Mouse (Mus musculus) frontal cortex, adult 2 months (tissue): ENCODE data around the gene Plin4. TPM values are rescaled to one million over a fixed set of nuclear protein-coding genes. Genes with fewer than 3 reads are reported as not detected.
"Not testable (repeated sequence)": the region's sequence is repeated elsewhere in the genome, so short reads cannot be mapped to it uniquely, and the experiment has no call there.

Experiments
- DNase-seq, 2 experiments: peaks; one replicate each; pipeline ENCODE4 v3.0.0; 2022; ENCODE audit warnings: low spot score in 1 of 2; ENCODE audit errors: extremely low spot score in 1 of 2
- polyA plus RNA-seq: library from polyadenylated mRNA; depleted of rRNA; stranded (reverse); fragments of >200 nt; gene quantifications from 2 replicates; pipeline ENCODE4 v1.2.3, GENCODE M21; 2012

The Plin4 gene
- polyA plus RNA-seq, 1 experiment = 0.56 TPM

GRCm38 (mm10) chr17:56128246-56128645 lies 18.6 kb upstream of the Plin4 start:
- no peak for DNase-seq

GRCm38 (mm10) chr17:56126175-56126574 lies 16.6 kb upstream of the Plin4 start:
- no peak for DNase-seq

- DNase-seq = no peak
Measured at GRCm38 (mm10) chr17:56125276-56125630, 15.7 kb upstream of the Plin4 start.

- DNase-seq = peak in 1 of 2 experiments; percentile 66
Measured at GRCm38 (mm10) chr17:56124377-56125275, 15.0 kb upstream of the Plin4 start.

GRCm38 (mm10) chr17:56123681-56124340 lies 14.2 kb upstream of the Plin4 start:
- no peak for DNase-seq

- no peak for DNase-seq
Measured at GRCm38 (mm10) chr17:56123161-56123560, 13.6 kb upstream of the Plin4 start.

GRCm38 (mm10) chr17:56121826-56122225 lies 12.2 kb upstream of the Plin4 start, which contains the start of gene Lrg1:
Gene Lrg1, minus strand, starts transcription at chr17:56122001.
- no peak for DNase-seq

GRCm38 (mm10) chr17:56119981-56120880 lies 10.6 kb upstream of the Plin4 start:
- no peak for DNase-seq

GRCm38 (mm10) chr17:56119431-56119830 lies 9.8 kb upstream of the Plin4 start:
- no peak for DNase-seq

GRCm38 (mm10) chr17:56117251-56117710 lies 7.7 kb upstream of the Plin4 start, which contains the start of gene Plin5:
Gene Plin5, minus strand, starts transcription at chr17:56117596.
- peak in 1 of 2 experiments; percentile 57 for DNase-seq

GRCm38 (mm10) chr17:56116193-56116592 lies 6.6 kb upstream of the Plin4 start:
- no peak for DNase-seq

- no peak for DNase-seq
Measured at GRCm38 (mm10) chr17:56112743-56113142, 3.1 kb upstream of the Plin4 start.

GRCm38 (mm10) chr17:56111864-56112263 lies 2.3 kb upstream of the Plin4 start:
- DNase-seq = peak in 1 of 2 experiments; percentile 83

- DNase-seq = no peak
Measured at GRCm38 (mm10) chr17:56111021-56111420, 1.4 kb upstream of the Plin4 start.

- no peak for DNase-seq
Measured at GRCm38 (mm10) chr17:56110571-56110970, 968 bp upstream of the Plin4 start.

GRCm38 (mm10) chr17:56108334-56109044 lies 1.1 kb downstream of the Plin4 start:
- peak in 1 of 2 experiments; percentile 35 for DNase-seq

- no peak for DNase-seq
Measured at GRCm38 (mm10) chr17:56107736-56108135, 1.9 kb downstream of the Plin4 start.

GRCm38 (mm10) chr17:56106981-56107380 lies 2.6 kb downstream of the Plin4 start:
- no peak for DNase-seq

GRCm38 (mm10) chr17:56106436-56106835 lies 3.2 kb downstream of the Plin4 start:
- not testable (repeated sequence) for DNase-seq

- DNase-seq = not testable (repeated sequence)
Measured at GRCm38 (mm10) chr17:56104821-56105220, 4.8 kb downstream of the Plin4 start.
